Mouse (Mus musculus): Measurements from ENCODE around the gene Lrrn4cl. TPM values are rescaled to one million over a fixed set of nuclear protein-coding genes. Genes with fewer than 3 reads are reported as not detected.
"Not testable (repeated sequence)": the region's sequence is repeated elsewhere in the genome, so short reads cannot be mapped to it uniquely, and the experiment has no call there.

Lrrn4cl gene
- total RNA-seq, 2 experiments from 2014 or later: 2.3 to 3.6 TPM

DNA sequence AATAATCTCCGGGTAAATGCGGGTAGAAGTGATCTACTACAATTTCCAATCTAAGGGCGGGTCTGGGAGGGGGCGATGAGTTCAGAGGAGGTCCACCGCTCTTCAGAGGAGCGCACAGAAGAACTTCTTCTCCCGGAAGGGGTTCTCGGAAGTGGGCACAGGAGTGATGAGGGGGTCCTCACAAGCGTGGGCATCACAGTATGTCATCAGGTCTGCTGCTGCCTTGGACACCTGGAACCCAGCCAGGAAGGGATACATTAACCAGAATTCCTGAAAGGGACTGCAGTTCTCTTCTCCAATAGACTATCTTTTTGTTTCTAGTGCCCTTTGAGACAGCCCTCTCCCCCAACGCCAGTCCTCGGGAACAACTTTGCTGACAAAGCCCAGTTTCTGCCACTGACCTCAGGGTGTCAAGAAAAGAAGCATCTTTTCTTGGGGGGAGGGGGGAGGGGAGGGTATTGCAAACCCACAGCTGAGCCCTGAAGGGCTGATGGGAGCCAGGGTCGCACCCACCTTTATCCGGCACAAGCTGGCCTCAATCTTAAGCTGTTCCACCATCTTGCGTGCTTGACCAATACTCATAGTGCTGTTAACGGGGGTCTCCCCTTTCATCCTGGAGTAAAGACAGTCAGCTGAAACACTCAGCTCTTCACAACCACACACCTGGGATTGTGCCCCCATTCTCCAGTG is 12.4 kb upstream of the Lrrn4cl start:
- peak; percentile 39 to 58 for DNase-seq

DNA sequence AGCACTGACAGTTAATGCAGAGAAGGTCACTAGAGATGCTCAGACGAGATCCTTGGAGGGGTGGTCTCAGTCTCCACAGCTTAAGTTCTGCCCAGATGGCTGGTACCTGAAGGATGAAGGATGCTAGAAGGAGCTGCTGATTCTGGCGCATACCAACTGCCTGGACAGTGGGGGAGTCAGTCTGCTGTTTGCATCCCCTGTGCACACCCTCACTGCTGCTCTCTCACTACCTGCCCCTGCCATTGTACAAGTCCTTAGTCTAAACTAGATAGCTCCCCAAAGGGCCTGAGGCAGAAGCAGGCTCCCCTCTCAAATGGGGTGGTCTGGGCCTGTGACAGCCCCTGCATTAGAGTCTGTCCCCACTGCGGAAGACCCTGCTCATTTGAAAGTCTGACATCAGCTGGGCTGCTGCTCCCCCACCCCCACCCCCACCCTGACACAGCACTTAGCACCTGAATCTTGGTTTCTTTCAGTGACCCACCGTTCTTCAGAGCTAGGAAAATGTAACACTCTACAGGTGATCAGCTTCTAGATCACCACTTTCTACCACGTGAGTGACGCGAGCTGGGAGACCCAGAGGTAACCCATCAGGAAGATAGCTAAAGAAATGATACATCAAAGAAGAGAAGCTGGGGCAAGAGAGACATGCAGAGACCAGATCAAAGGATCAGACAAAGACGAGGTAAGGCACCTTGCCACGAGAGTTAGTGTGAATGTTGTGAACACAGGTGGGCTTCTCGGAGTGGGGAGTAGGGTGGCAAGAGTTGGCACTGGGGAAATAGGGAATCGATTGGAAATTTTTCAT is 11.3 kb upstream of the Lrrn4cl start, which contains the start of gene Gng3:
Gene Gng3, minus strand, starts transcription at position 92 of the 805 bp plus-strand sequence.
- no peak for DNase-seq

DNA sequence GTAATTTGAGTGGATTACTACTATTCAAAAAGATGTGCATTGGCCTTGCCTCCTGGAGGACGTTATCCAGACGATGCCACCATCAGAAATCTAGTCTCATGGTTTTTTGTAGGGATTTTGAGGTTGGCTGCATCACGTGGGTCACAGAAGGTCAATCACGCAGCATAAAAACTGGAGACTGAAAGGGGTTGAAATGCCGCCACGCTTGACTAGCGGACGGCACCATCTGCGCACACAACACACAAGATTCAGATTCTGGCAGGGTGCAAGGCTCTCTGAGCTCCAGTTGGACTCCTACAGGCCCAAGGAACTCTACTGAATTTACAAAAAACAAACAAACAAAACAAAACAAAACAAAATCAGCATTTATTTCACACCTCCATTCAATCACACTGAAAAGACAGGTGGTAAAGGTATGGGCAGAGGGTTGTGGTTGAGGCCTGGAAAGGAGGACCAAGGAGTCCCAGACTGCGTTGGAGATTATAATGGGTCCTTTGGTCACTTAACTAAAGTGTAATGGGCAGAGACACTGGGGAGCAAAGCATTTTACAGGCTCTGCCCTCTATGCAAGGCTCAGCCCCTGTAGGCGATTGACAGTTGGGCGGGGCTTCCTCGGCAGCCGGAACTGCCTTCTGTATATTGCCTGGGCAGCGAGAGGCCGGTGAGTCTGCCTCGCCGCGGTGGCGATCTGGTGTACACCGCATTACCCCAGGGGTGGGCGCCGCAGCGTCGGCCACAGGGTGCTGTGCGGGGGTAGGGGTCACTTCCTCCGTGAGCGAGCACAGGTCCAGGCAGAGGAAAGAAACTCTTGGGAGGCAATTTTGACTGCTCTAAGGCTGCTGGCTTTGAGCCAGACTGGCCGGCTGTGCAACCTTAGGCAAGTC is 10.4 kb upstream of the Lrrn4cl start:
- peak; percentile 83 to 86 for DNase-seq

- DNase-seq: no peak
These were observed 9.6 kb upstream of the Lrrn4cl start for GRCm38 (mm10) chr19:8841012-8841411.

DNA sequence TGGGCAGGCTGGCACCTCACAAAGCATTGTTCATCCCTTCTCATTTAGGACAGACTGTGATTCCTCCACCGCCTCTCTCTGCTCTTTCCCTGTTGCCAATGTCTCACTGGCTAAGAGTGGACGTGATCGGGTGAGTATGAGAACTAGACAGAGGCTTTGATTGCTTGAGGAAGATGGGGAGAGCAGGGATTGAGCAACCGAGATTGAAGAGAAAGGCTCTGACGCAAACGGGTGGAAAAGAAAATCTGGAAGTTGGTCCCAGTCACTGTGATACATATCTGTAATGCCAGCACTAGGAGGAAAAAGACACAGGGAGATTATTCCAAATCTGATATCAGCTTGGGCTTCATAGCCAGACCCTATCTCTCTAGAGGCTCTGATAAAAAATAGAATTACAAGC is 7.6 kb upstream of the Lrrn4cl start:
- peak; percentile 43 to 45 for DNase-seq

DNA sequence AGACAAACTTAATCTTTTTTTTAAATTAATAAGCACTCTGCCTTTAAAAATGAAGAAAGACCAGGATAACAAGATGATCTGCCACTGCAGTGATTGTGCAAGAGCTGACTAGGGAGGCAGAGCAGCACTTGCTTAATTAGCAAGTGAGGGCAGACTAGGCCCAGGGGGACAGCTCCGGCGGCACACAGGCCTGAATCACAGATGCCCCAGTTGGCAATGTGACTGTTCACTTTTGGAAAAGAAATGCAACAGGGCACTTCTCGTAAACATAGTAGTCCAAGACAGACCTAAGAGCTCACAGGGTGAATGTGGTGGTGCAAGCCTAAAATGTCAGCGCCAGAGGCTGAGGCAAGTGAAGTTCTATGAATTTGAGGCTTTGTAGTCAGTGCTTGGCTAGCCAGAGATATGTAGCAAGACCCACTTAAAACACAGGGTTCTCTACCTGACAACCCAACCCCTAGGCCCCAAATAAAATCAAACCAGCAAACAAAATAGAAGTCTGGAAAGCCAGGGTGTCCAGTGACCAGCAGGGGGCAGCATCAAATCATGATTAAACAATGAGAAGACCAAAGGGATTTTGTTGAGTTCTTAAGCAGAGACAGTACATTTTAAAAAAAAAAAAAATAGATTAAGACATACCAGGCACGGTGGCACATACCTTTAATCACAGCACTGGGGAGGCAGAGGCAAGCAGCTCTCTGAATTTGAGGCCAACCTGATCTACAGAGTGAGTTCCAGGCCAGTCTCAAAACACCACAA is 6.0 kb upstream of the Lrrn4cl start:
- peak; percentile 69 to 94 for DNase-seq

- no peak for DNase-seq
These were observed 2.2 kb upstream of the Lrrn4cl start for GRCm38 (mm10) chr19:8848356-8848755.

DNA sequence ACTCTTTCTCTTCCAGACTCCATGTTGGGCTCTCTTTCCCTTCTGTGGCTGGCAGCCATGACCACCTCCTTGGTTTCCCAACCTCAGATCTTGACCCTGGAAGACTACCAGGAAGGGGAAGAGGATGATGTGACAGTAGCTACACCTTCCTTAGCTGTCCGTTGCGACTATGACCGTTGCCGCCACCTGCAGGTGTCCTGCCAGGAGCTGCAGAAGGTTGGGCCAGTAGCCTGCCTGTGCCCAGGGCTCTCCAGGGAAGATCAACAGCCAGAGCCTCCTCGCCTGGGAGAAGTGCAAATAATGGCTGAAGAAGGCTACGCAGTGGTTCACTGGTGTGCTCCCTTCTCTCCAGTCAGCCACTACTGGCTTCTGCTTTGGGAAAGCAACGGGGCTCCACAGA is 1.1 kb downstream of the Lrrn4cl start:
- DNase-seq: peak in 1 of 2 experiments; percentile 24

DNA sequence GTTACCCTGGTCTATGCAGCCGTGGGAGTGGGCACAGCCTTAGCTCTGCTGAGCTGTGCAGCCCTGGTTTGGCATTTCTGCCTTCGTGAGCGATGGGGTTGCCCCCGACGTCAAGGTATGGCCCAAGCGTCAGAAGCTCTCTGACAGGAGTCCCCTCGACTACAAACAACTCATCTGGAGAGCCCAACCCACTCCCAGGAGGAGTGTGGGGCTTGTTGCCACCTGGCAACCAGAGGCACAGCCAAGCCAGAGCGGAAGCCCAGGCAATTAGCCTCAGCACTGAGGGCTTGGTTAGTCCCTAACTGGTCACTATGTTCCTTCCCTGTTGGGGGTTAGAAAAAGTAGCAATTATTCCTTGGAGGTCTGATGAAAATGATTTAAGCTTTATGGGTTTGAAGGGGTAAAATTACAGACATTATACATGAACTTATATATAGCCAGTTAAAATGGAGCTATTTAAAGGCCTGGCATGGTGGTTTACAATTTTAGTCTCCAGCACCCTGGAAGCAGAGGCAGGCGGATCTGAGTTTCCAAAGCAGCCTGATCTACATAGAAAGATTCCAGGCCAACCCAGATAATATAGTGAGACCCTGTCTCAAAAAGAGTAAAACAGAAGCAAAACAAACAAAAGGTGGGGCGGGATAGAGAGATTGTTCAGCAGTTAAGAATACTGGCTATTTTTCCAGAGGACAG is 1.8 kb downstream of the Lrrn4cl start:
- peak; percentile 53 to 59 for DNase-seq

- no peak for DNase-seq
These were observed 2.5 kb downstream of the Lrrn4cl start for GRCm38 (mm10) chr19:8853117-8853516.

GRCm38 (mm10) chr19:8857689-8858088 is 7.1 kb downstream of the Lrrn4cl start:
- peak; percentile 49 to 66 for DNase-seq

- peak in 1 of 2 experiments; percentile 49 for DNase-seq
These were observed 8.4 kb downstream of the Lrrn4cl start for GRCm38 (mm10) chr19:8859018-8859417.

- no peak for DNase-seq
These were observed 13.7 kb downstream of the Lrrn4cl start for GRCm38 (mm10) chr19:8864265-8864664.

- not testable (repeated sequence) for DNase-seq
These were observed 19.8 kb downstream of the Lrrn4cl start for GRCm38 (mm10) chr19:8870381-8870780.

DNA sequence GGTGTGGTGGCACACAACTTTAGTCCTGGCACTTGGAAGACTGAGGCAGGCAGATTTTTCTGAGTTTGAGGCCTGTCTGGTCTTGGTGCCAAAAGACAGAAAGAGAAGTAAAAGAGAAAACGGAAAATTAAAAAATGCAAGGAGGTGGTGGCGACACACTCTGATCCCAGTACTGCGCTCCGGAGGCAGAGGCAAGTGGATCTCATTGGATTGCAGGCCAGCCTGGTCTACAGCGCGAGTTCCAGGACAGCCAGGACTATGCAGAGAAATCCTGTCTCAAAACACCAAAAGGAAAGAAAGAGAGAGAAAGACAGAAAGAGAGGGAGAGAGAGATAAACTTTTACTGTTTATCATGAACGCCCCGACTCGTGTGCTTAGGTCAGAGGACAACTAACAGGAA is 20.3 kb downstream of the Lrrn4cl start:
- DNase-seq: no peak

DNA sequence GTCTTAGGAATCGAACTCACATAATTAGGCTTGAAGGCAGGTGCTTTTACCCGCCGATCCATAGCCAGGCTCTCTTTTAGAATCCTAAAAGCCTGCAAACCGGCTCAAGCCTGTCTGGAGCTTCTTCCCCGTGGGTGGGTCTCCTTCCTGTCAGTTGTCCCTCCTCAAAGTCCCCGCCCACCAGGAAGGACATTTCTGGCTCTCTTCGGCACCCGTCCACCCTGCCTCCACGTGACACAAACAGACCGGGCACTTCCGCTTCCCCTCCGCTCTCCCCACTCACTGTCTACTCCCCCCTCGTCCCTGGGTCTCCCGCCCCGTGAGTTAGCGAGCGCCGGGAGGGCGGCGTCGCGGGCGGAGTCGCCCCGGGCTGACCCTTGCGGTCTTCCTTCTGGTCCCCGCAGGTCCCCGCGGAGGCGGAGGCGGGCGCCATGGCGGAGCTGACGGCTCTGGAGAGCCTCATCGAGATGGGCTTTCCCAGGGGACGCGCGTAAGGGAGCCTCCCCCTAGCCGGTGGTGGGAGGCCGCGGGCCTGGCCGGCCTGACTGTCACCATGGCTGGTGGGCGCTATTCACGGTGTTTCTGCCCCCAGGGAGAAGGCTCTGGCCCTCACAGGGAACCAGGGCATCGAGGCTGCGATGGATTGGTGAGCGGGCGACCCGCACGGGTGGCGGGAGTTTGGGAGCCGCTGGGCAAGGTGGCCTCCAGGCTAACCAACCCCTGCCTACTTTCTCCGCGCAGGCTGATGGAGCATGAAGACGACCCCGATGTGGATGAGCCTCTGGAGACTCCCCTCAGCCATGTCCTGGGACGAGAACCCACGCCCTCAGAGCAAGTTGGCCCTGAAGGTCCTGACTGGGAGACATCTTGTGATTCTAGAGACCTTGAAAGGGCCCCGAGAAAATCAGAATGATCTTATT is 21.0 kb downstream of the Lrrn4cl start, which contains the start of gene Ubxn1:
Gene Ubxn1, plus strand, starts transcription at position 230 of the 920 bp plus-strand sequence.
- DNase-seq: peak; percentile 99

DNA sequence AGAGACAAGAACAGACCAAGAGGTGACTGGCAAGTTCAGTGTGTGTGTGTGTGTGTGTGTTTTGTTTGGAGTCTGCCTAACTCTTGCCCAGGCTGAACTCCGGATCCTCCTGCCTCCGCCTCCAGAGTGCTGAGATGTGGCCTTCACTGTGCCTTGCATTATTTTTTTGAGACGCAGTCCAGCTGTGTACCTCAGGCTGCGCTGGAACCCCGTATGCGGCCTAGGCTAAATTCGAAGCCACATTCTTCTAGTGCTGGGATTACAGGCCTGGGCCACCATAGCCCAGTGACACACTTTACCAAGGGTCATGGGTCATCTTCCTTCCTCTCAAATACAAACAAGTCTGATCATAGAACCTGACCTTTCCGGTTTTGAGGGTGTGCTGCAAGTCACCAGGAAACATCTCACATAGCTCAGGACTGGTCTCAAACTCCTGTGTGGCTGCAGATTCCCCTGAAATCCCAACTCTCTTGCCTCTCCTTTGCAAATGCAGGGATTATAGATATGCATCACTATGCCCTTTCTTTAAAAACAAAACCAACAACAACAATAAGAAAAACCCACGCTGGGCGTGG is 21.8 kb downstream of the Lrrn4cl start:
- DNase-seq: no peak

- DNase-seq: no peak
These were observed 24.5 kb downstream of the Lrrn4cl start for GRCm38 (mm10) chr19:8875031-8875430.

DNA sequence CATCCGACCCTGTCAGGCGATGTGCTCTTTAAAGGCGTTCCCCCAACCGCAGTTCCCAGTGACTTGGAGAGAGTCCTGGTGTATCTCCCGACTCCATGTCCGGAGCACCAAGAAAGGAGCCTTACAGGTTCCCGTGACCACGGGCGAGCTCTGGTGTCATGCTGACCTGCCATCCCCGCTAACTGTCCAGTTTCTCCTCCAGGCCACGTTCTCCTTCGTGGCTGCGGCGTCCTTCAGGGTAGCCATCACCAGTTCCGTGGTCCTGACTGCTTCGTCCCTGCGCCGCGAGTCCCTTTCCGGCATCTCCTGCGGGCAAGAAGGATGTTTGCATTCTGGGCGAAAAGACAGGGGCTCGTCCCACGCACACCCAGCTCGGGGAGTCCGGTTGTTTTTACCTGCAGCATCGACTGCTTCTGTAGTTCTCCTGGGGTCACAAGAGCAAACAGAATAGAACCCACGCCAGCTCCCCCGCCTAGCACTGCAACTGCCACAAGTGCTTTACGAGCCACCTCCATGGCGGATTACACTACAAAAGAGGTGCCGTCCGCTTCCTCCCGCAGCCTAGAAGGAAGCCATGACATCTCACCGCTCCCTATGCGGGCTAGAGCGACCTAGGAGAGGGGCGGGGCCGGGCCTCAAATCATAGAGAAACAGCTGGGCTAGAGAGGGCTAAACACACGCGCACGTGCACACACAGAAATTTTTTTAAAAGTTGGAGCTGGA is 29.9 kb downstream of the Lrrn4cl start, which contains the start of gene Uqcc3:
Gene Uqcc3, minus strand, starts transcription at position 613 of the 723 bp plus-strand sequence.
- DNase-seq: peak; percentile 94
